Mouse (Mus musculus) olfactory bulb, adult 2 months (tissue): Measurements from ENCODE around the gene Tmem35b.

Experiments used
- CTCF ChIP-seq: fragments of 200-500 bp; IDR thresholded peaks from 2 replicates; pipeline ENCODE4 v1.5.1; 2012; ENCODE audit warnings: low read depth, mild to moderate bottlenecking, low read length, moderate library complexity; ENCODE audit not compliant: insufficient read depth
- POLR2A ChIP-seq: fragments of 200-500 bp; IDR thresholded peaks from 2 replicates; pipeline ENCODE4 v1.6.1; 2012; ENCODE audit warnings: mild to moderate bottlenecking, low read depth, low read length, moderate library complexity; ENCODE audit not compliant: insufficient read depth

- TF ChIP-seq CTCF, result no peak
- TF ChIP-seq POLR2A, result no peak
Observed at GRCm38 (mm10) chr4:127091188-127091587, 32.3 kb upstream of the Tmem35b start.
